11 mouse cellular contexts compared by ENCODE assay signal in genomic region chr11:115742926-115743325, GRCm38 (mm10).
"Had no signal": no experiment of that assay in that cellular context is flagged by ENCODE, and none has a peak within 500 bp of the region (broad histone marks: within the 10 kb centered on the region; RNA-seq: fewer than 3 reads in every experiment).

No protein-coding gene starts in this region.

- H3K27ac ChIP-seq: left cerebral cortex, adult 2 months; limb, embryonic 10.5 days; liver, embryonic 13.5 days; midbrain, embryonic 12.5 days; neural tube, embryonic 12.5 days; stomach, postnatal 0 days had no signal

- DNase-seq: kidney, postnatal 14 days; liver, embryonic 13.5 days; lung, adult 18-20 months; lung, postnatal 4 days; thymus, postnatal 4 days had no signal

- H3K4me2 ChIP-seq: liver, embryonic 13.5 days; midbrain, embryonic 12.5 days; neural tube, embryonic 12.5 days had no signal

- H3K9ac ChIP-seq: liver, embryonic 13.5 days; midbrain, embryonic 12.5 days; neural tube, embryonic 12.5 days had no signal

- H3K4me3 ChIP-seq: left cerebral cortex, adult 2 months; limb, embryonic 10.5 days; liver, embryonic 13.5 days; midbrain, embryonic 12.5 days; neural tube, embryonic 12.5 days had no signal

- H3K9me3 ChIP-seq: limb, embryonic 10.5 days; liver, embryonic 13.5 days; midbrain, embryonic 12.5 days; neural tube, embryonic 12.5 days had no signal

- ATAC-seq: lung, postnatal 0 days had no signal

- H3K27me3 ChIP-seq: midbrain, embryonic 12.5 days; neural tube, embryonic 12.5 days had no signal

- H3K36me3 ChIP-seq: limb, embryonic 10.5 days; liver, embryonic 13.5 days; midbrain, embryonic 12.5 days; neural tube, embryonic 12.5 days had no signal
